Mouse (Mus musculus) C2C12 (cell line): Measurements from ENCODE around the gene Zkscan6.

ENCODE experiments used
- CTCF ChIP-seq: IDR thresholded peaks from one replicate; pipeline ENCODE4 v1.5.1; 2011; ENCODE audit not compliant: control insufficient read depth, insufficient read depth, insufficient read length
- MYOD1 ChIP-seq: IDR thresholded peaks from one replicate; pipeline ENCODE4 v1.6.1; 2011; ENCODE audit warnings: low read depth; ENCODE audit not compliant: control insufficient read depth, insufficient read length

- TF ChIP-seq CTCF = no peak
- TF ChIP-seq MYOD1 = no peak
Measured at GRCm38 (mm10) chr11:65852066-65852465, 45.1 kb downstream of the Zkscan6 start.
